Mouse (Mus musculus): ENCODE measurements at regions not wholly inside any gene's neighbourhood (a gene's known extent, or its start where the extent isn't known, plus 50 kb on each side); places are given as distances from the start of the nearest gene placed in this dataset.

GRCm38 (mm10) chrX:96876239-96876638, 163.0 kb downstream of the Gpr165 start:
- DNase-seq, result no peak

DNA sequence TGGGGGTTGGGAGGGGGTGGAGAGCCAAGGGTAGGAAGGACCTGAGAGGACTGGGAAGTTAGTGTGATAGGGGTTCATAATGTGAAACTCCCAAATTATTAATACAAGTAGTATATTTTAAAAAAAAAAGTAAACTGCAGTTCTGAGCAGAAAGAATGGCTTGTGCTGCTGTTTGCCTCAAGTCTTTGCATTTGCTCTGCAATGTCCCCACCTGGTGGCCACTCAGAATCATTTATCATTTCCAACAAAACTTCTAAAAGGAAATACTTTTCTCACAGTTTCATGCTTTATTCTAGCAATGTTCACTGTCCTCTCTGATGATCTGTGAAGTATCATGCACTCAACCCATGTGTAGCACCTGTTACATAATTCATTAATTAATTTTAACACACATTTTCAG, 165.5 kb downstream of the Gpr165 start:
- peak in 1 of 2 experiments; percentile 3 for DNase-seq

DNA sequence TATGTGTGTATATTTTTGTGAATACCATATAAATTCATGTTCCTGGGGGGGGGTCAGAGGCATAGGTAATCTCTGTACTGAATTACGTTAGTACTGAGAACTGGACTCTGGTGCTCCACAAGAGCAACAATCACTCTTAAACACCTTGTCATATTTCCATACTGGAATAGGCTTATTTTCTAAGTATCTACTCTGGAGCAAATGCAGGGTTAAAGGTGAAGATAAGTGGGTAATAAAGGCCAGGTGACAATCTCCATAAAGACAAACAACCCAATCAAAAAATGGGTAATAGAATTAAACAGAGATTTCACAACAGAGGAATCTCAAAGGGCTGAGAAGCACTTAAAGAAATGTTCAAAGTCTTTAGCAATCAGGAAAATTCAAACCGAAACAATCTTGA, 165.9 kb downstream of the Gpr165 start:
- no peak for DNase-seq

- no peak for DNase-seq
Observed at GRCm38 (mm10) chrX:96900636-96901035, 171.8 kb upstream of the Pgr15l start.

Data from layer of hippocampus, postnatal 36 days (tissue).